Mouse (Mus musculus): Measurements from ENCODE around the gene Ofd1. TPM values are rescaled to one million over a fixed set of nuclear protein-coding genes. Genes with fewer than 3 reads are reported as not detected.

Ofd1 gene
- 11.7 TPM for polyA plus RNA-seq (2014; fragmentation: Illumina TruSeq; extraction: RNeasy Lipid Tissue Mini Kit (QIAGEN cat#74804); ENCODE audit: low replicate concordance)

GRCm38 (mm10) chrX:166440616-166441063 is at the start of gene Ofd1:
Gene Ofd1 (minus strand): TSS chrX:166440704.

GRCm38 (mm10) chrX:166479365-166479983 is 39.0 kb upstream of the Ofd1 start, which contains the start of gene Rab9:
Gene Rab9 (minus strand): TSS chrX:166479867.

GRCm38 (mm10) chrX:166440036-166440615 is 378 bp downstream of the Ofd1 start, which contains the start of gene Trappc2:
Gene Trappc2 (plus strand): TSS chrX:166440574.

Other genes starting within 250 kb of the Ofd1 start
- gene Gpm6b, start 201.8 kb downstream of the Ofd1 start, polyA plus RNA-seq (2014; fragmentation: Illumina TruSeq; extraction: RNeasy Lipid Tissue Mini Kit (QIAGEN cat#74804); ENCODE audit: low replicate concordance), result 9.4 TPM
- 27.1 TPM for gene Trappc2, start 130 bp downstream of the Ofd1 start, polyA plus RNA-seq (2014; fragmentation: Illumina TruSeq; extraction: RNeasy Lipid Tissue Mini Kit (QIAGEN cat#74804); ENCODE audit: low replicate concordance)
- 108 TPM for gene Rab9, start 39.2 kb upstream of the Ofd1 start, polyA plus RNA-seq (2014; fragmentation: Illumina TruSeq; extraction: RNeasy Lipid Tissue Mini Kit (QIAGEN cat#74804); ENCODE audit: low replicate concordance)
- gene Tceanc, start 77.9 kb upstream of the Ofd1 start, polyA plus RNA-seq (2014; fragmentation: Illumina TruSeq; extraction: RNeasy Lipid Tissue Mini Kit (QIAGEN cat#74804); ENCODE audit: low replicate concordance), result 6.8 TPM
- gene Egfl6, start 145.0 kb upstream of the Ofd1 start, polyA plus RNA-seq (2014; fragmentation: Illumina TruSeq; extraction: RNeasy Lipid Tissue Mini Kit (QIAGEN cat#74804); ENCODE audit: low replicate concordance), result not detected

All from small intestine, adult 10 weeks (tissue).